Mouse (Mus musculus) cerebellum, adult 8-10 months (tissue): ENCODE measurements around the gene Glis3.
A peak's percentile ranks its signal among the peaks of the same experiment; 100 is the strongest.

Experiments used
- DNase-seq: peaks from one replicate; pipeline ENCODE4 v3.0.0; 2022

Gene Glis3

DNA sequence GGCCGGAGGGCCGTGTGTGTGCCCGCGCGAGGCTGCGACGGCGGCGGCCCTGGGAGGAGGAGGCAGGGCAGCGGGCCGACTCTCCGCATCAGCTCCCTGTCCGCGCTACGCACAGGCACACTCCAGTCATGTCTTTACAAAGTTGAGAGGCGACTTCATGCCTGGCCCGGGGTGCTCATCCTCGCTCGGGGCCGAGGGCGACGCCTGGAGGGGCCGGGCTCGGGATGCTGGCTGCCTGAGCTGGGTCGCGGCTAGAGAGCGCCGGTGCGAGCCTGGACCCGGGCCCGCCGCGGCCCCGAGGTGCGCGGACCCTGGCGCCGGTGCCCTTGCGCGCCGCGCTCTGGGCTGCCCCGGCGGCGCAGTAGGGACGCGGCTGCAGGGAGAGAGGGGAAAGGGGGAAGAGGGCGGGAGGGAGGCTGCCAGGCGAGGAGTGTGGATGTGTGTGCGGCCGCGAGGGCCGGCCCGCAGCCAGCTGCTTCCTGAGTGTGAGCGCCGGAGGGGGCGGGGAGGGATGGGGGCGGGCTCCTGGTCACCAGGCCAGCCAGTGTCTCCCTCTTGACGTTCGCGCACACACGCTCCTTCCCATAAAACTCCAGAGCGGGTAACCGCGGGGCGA, at the start of gene Glis3:
Gene Glis3 (minus strand): TSS at position 302 of the 616 bp plus-strand sequence.
- DNase-seq, result no peak

DNA sequence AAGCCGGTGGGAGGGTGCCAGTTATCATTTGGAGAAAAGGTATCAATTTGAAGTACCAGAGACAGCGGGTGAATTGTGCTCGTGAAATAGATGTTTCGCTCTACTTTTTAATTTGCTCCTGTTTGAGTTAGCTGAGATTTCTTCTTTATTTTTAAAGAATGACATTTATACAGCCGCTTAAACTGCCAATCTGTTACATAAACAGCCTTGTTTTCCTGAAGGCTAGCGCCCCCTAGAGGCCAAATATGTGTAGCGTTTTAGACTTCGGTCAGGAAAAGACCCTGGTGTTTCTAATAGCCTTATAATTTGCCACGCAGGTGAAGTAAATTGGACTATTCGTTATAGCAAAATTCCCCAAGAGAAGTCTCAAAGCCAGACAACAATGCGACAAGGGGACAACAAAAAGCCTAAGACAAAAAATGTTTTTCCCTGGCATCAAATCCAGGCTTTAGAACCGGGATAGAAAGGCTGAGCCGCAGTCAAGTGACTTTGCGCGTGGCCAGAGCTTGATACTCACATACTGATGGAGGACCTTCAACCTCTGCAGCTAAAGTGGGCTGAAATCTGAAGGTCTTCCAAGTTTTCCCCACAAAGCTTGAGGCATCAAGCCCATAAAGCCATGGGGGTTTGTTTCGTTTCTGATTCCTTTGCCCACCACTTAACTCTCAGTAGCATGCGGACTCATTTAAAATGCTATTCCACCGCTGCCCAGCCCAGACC, 46.4 kb upstream of the Glis3 start:
- peak; percentile 55 for DNase-seq

DNA sequence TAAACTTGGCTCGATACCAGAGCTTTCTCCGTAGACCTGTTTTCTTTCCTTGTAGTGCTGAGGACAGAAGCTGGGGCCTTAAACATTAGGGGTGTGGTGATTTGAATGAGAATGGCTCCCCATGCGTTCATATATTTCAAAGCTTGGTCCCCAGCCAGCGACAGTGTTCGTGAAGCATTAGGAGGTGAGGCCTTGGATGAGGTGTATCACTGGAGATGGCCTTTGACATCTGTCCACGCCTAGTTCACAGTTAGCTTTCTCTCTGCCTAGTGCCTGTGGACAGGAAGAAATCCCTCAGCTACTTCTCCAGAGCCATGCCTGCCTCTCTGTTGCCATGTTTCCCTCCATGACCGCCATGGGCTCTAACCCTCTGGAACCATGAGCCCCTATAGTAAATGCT, 44.8 kb upstream of the Glis3 start:
- no peak for DNase-seq

DNA sequence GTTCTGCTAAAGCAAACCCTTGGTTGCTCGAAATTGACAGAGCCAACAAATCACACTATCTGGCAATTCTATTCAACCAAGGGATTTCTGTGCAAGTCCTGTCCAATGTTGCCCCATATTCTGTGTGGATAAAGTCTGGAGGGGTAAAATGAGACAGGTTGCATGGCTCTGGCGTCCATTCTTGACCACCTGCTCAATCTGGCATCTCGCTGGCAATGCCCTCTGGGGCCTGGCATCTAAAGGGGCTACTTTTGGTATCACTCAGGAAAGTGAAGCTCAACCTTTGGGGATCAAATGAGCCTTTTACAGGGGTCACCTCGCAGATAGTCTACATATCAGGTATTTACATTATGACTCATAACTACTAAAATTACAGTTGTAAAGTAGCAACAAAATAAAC, 42.7 kb upstream of the Glis3 start:
- no peak for DNase-seq

DNA sequence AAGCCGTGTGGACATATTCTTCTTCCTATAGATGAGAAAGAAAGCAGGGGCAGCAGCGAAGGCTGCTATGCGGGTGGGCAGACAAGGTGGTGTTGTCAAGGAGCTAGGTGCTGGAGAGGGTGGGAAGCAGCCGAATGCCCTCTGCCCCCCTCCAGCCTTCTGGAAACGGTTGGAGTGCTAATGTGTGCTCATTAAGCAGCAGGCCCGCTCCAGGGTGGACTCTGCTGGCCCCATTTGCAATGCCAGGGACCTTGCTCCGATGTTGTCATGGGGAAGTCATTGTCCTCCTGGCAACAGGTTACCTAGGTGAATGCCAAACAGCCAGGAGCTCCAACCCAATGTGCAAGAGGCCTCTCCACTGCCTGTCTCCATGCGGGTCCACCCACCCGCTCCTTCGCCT, 42.0 kb upstream of the Glis3 start:
- DNase-seq, result no peak

DNA sequence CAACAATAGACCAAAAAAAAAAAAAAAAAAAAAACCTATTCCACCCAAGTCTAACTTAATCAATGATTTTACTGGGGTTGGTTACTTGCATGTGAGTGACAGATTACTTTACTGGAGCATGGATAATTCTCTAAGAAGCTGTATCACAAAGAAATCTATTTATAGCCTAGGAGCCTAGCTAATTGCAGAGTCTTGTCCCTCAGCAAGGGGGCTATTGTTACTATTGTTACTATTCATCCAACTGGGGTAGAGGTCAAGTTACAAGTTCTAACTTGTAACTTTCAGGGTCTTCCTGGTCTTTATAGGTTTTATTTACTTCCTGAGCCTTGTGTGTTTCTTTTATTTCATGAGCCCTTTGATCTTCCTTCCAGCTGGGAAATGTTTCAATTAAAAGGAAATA, 40.1 kb upstream of the Glis3 start:
- no peak for DNase-seq

DNA sequence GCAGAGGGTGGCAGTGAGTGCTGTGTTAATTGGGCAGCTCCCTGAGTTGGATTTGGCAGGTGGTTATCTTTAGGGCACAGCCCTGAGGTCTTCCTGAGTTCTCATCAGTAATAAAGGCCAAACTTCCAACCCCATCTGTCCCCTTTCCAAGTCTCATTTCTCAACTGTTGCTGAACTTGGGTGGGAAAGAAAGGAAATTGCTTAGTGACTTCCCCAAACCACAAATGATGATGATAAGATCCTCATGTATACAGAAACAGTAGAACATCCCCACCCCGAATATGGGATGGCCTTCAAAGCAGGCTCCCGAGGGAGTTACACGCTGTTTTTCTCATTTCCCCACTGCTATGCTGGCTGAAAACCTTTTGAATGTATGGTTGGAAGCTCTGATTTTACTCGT, 34.8 kb upstream of the Glis3 start:
- DNase-seq, result no peak

DNA sequence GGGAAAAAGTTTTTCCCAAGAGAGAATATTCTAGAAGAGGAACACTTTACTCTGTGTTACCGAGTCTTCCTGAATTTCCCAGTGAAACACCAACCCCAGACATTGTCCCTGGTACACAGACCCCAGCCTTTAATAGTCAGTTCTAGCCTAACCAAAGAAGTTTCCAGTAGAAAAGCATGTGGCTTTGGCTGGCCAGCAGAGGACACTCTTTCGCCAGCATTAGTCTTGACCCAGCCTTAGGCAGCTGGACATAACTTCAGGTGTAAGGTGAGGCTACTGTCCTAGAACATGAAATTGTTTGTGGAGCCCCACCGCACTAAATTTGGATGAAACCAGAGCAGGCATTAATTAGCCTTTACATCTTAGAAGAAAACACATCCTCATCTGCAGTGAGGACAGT, 17.8 kb upstream of the Glis3 start:
- no peak for DNase-seq

DNA sequence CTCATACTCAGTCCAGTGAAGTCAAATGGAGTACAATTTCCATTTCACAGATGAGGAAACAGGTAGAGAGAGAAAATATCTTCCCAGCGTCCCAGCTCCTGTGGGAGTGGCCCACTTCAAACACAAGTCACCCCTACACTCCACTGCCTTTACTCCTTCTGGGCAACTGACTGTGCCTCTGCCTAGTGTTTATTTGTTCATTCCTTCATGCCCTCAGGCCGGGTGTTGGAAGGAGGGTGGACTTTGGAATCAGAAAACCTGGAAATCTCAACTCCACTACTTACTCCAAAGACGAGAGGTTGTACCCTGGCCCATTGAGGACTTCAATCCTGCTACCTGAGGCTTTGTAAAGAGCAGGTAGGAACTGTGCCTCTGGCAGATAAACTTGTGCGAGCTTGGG, 6.5 kb upstream of the Glis3 start:
- no peak for DNase-seq

DNA sequence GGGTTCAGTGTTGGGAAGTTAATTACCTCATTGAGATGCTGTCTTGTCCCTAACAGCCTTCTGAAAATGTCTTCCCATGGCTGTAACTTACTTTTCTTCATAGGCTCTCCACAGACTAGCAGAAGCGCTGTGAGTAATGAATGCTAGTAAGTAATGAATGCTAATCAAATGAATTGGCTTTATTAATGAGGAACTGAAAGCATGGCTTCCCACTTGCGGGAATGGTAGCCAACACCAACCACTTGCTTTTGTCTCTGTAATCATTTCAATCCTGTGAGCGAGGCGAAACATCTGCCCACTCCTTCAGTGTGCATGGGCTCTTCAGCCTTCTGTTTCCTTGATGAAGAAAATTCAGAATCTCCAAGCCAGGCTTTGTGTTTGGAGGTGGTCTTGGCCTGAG, 5.6 kb upstream of the Glis3 start:
- no peak for DNase-seq

GRCm38 (mm10) chr19:28684347-28684746, 4.5 kb upstream of the Glis3 start:
- no peak for DNase-seq

DNA sequence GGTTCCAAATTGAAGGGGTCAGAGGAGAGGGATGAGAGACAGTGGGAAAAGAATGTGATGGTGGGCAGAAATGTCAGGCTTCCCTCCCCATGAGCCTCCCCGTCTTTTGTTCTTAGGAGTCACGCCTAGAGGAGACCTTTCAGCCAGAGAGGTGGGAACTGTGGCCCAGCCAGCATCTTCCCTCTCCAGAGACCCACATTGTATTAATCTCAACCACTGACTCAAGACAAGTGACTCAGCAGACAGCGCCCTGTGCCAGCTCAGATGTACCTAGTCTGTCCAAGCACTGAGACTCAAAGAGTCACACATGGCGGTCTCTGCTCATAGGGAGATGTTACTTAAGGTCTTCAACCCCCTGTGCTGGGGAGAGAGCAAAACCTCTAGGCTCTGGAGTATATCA, 3.5 kb upstream of the Glis3 start:
- no peak for DNase-seq

GRCm38 (mm10) chr19:28679291-28679775, 544 bp downstream of the Glis3 start:
- no peak for DNase-seq

GRCm38 (mm10) chr19:28678646-28679270, 1.1 kb downstream of the Glis3 start:
- DNase-seq, result no peak

DNA sequence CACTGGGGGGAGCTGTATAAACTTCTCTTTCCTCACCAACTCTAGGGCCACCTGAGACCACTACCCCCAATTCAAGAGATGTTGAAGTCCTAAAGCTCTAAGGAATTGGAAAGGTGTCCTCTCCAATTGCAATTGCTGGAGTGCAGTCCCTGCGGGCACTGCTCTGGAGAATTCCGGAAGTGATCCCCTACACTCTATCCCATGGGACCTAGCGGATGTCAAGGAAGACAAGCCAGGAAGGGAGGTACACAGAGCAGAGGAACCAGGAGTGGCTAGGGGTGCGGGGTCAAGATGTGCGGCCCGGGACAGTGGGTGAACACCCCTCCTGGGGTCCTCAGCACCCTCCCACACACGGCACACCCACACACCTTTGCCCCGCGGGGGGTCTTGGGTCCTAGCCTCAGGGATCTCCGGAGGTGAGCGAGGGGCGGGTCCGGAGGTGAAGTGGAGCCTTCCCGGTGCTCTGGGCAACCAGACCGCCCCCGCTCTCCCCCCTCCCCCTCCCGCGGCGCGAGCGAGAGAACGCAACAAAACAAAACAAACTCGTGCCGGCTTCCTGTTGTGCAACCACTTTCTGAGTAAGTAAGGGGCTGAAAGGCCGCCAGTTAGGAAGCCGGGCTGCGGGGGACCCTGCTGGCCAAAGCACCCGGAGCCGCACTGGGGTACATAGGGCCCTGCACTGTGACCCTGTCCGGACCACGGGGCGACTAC, 2.0 kb downstream of the Glis3 start:
- no peak for DNase-seq

DNA sequence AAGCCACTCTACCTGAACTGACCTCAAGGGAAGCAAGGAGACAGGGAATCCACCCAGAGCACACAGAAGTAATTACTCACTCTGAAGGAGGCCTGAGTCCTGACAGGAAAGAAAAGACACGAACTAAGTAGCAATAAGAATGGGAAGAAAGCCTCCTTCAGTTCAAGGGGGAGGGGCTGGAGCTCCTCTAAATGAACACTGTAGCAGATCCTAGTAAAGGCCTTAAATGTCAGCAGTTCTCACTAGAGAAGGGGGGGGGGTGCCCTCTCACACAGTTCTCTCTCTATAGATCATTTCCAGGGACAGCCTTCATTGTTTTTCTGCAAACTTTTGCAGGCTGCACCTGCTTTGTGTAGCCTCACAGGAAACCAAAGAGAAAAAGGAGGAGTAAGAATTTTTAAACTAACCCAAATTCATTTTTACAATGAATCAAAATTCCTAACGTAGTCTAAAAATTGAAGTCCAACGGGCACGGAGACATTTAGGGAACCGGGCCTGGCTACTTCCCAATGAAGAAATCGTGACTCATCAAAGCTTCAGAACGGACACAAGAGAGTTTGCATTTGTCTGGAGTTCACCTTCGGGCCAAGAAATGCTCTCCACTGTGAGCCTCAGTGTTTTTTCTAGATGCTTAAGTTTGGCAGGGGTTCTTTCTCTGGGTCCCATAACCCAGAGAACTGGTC, 2.7 kb downstream of the Glis3 start:
- DNase-seq, result no peak

DNA sequence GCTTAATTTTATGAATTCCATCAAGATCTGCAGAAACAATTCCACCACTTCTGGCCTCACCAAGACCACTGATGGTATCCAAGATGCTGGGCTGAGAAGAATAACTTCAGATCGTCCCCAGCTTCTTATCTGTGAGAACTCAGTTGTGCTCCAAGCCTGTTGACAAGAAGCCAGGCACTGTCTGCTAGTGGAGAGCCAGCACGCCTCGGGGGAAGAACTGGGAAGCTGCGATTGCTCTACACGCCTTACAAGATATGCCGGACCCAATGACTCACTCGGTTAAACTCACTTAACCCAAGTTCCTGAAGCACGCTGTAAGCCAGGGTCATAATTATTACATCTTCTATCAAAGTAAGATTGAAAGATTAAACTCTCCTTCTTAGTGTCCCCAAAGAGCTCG, 16.1 kb downstream of the Glis3 start:
- no peak for DNase-seq

DNA sequence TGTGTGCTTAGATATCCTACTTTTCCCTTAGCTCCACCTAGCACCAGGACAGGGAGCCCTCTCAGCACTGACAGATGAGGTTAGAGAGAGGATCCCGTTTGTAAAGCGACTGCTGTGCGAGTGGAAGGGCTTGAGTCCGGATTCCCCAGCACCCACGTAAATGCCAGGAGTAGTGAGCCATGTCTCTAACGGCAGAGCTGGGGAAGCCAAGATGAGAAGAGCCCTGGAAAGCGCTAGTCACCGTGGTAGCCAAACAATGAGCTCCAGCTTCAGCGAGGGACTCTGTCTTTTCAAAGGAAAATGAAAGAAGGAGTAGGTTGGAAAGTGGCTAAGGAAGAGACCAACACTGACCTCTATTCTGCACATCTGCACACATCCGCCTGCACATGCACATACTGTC, 16.7 kb downstream of the Glis3 start:
- no peak for DNase-seq

GRCm38 (mm10) chr19:28662474-28662873, 17.4 kb downstream of the Glis3 start:
- no peak for DNase-seq

GRCm38 (mm10) chr19:28660912-28661311, 19.0 kb downstream of the Glis3 start:
- DNase-seq, result no peak

- no peak for DNase-seq
These were observed 22.1 kb downstream of the Glis3 start for GRCm38 (mm10) chr19:28657686-28658195.

GRCm38 (mm10) chr19:28656882-28657281, 23.0 kb downstream of the Glis3 start:
- no peak for DNase-seq

DNA sequence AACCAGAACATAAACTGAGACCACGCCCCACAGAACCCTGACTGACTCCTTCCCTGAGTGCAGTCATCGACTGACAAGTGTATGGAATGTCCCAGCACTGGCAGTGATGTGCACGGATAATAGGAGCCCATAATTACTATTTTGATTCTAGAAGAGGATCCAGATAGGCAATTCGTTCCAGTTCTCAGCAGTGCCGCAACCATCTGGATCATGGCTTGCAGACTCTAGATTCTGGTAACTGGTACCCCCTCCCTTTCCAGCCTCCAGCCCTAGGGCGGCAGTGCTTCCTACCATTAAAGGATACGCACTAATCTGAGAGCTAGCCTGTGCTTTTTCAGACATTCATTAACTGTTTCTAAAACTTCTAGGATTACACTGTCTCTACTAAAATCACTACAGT, 24.7 kb downstream of the Glis3 start:
- no peak for DNase-seq
